17 mouse cellular contexts compared by ENCODE assay signal in genomic region chr12:52898130-52898529, GRCm38 (mm10).
A peak's percentile ranks its signal among the peaks of the same experiment; 100 is the strongest.
DNase-seq lines count a peak whose midpoint lies in the region; ATAC-seq and TF ChIP-seq lines count a peak whose summit lies in the region.
"Had no signal": no experiment of that assay in that cellular context is flagged by ENCODE, and none has a peak within 500 bp of the region (broad histone marks: within the 10 kb centered on the region; RNA-seq: fewer than 3 reads in every experiment).

No protein-coding gene starts in this region.

- H3K4me2 ChIP-seq in lung, embryonic 14.5 days: no peak overlapping the region
- H3K4me2 ChIP-seq: embryonic facial prominence, embryonic 13.5 days; forebrain, embryonic 13.5 days; heart, embryonic 13.5 days; hindbrain, embryonic 15.5 days had no signal

- TF ChIP-seq CTCF in lung, embryonic 14.5 days (IDR thresholded peaks at IDR 0.05; ENCODE audit: low read depth): no peak

- no peaks in the 10 kb centered on the region for H3K9me3 ChIP-seq in lung, embryonic 14.5 days (ENCODE audit: low read depth, low read length)
- H3K9me3 ChIP-seq: embryonic facial prominence, embryonic 13.5 days; forebrain, embryonic 13.5 days; heart, embryonic 13.5 days; hindbrain, embryonic 15.5 days had no signal

- 58% methylated on average over 10 of the region's 10 CpGs for WGBS in lung, embryonic 14.5 days

- no peak overlapping the region for H3K4me3 ChIP-seq in lung, embryonic 14.5 days (ENCODE audit: low read depth, low read length)
- H3K4me3 ChIP-seq: embryonic facial prominence, embryonic 13.5 days; forebrain, embryonic 13.5 days; heart, adult 2 months; heart, embryonic 13.5 days; hindbrain, embryonic 15.5 days had no signal

- peak; percentile 19 for DNase-seq in adrenal gland, postnatal 14 days
- no peak for DNase-seq in adrenal gland, postnatal 25 days
- peak; percentile 52 to 60 for DNase-seq in cerebellum, postnatal 14 days
- no peak for DNase-seq in cerebellum, adult 11-12 months
- DNase-seq in heart, adult 11 months: peak; percentile 87
- DNase-seq in heart, adult 8-10 months (ENCODE audit: low spot score): no peak
- peak; percentile 43 for DNase-seq in lung, embryonic 14.5 days
- no peak for DNase-seq in lung, postnatal 4 days
- DNase-seq: cerebellum, adult 9-11 months; heart, adult 2 months; kidney, adult 8-10 months had no signal

- H3K27me3 ChIP-seq in lung, embryonic 14.5 days (ENCODE audit: insufficient read depth, low read length): no peaks in the 10 kb centered on the region
- H3K27me3 ChIP-seq: embryonic facial prominence, embryonic 13.5 days; forebrain, embryonic 13.5 days; heart, embryonic 13.5 days; hindbrain, embryonic 15.5 days had no signal

- no peak overlapping the region for H3K9ac ChIP-seq in lung, embryonic 14.5 days
- H3K9ac ChIP-seq: embryonic facial prominence, embryonic 13.5 days; forebrain, embryonic 13.5 days; heart, embryonic 13.5 days; hindbrain, embryonic 15.5 days had no signal

- no peaks in the 10 kb centered on the region for H3K36me3 ChIP-seq in lung, embryonic 14.5 days (ENCODE audit: insufficient read depth)
- H3K36me3 ChIP-seq: embryonic facial prominence, embryonic 13.5 days; hindbrain, embryonic 15.5 days had no signal

- no peak for ATAC-seq in lung, embryonic 14.5 days (ENCODE audit: insufficient read depth)
- ATAC-seq: forebrain, embryonic 13.5 days; inflammation-experienced regulatory T-cells, adult 6 months; intestine, postnatal 0 days had no signal

- no peak overlapping the region for H3K27ac ChIP-seq in lung, embryonic 14.5 days (ENCODE audit: low read depth)
- H3K27ac ChIP-seq: embryonic facial prominence, embryonic 13.5 days; forebrain, embryonic 13.5 days; heart, embryonic 13.5 days; hindbrain, embryonic 15.5 days had no signal

- H3K4me1 ChIP-seq in lung, embryonic 14.5 days (ENCODE audit: insufficient read depth): 0 out of 2 replicates have a peak, but pooled peaks cover 3% of the 10 kb centered on the region

Comparison
In these comparisons a context has a peak if more than half of its experiments do, and no peak if none do; other contexts are left out.
1. DNase-seq: peak in adrenal gland, postnatal 14 days (single experiment), cerebellum, postnatal 14 days (2 of 2), heart, adult 11 months (single experiment) and lung, embryonic 14.5 days (single experiment); none in adrenal gland, postnatal 25 days (single experiment), cerebellum, adult 11-12 months (single experiment), heart, adult 8-10 months (single experiment) and lung, postnatal 4 days (0 of 2).